Mouse (Mus musculus) heart, adult 11 months (tissue): ENCODE measurements around the gene Jund.

Experiments used
- DNase-seq: peaks from one replicate; pipeline ENCODE4 v3.0.0; 2022

Gene Jund

GRCm38 (mm10) chr8:70698310-70699109 is at the start of gene Jund:
TSS of gene Jund (plus strand) at chr8:70698949.
- peak; percentile 100 for DNase-seq

GRCm38 (mm10) chr8:70649324-70649723 is 49.4 kb upstream of the Jund start:
- peak; percentile 99 for DNase-seq

- peak; percentile 92 for DNase-seq
Measured at GRCm38 (mm10) chr8:70650351-70650750, 48.4 kb upstream of the Jund start.

GRCm38 (mm10) chr8:70653226-70653625 is 45.5 kb upstream of the Jund start:
- DNase-seq = peak; percentile 94

- no peak for DNase-seq
Measured at GRCm38 (mm10) chr8:70654121-70654520, 44.6 kb upstream of the Jund start.

GRCm38 (mm10) chr8:70655469-70655868 is 43.3 kb upstream of the Jund start:
- no peak for DNase-seq

GRCm38 (mm10) chr8:70656193-70656790 is 42.5 kb upstream of the Jund start:
- DNase-seq = no peak

GRCm38 (mm10) chr8:70657214-70657613 is 41.5 kb upstream of the Jund start:
- DNase-seq = no peak

GRCm38 (mm10) chr8:70657739-70658138 is 41.0 kb upstream of the Jund start:
- DNase-seq = no peak

GRCm38 (mm10) chr8:70658897-70659603 is 39.7 kb upstream of the Jund start:
- DNase-seq = no peak

- DNase-seq = peak; percentile 99
Measured at GRCm38 (mm10) chr8:70659604-70660272, 39.0 kb upstream of the Jund start.

GRCm38 (mm10) chr8:70660273-70660725 is 38.5 kb upstream of the Jund start, which contains the start of gene Pgpep1:
TSS of gene Pgpep1 (minus strand) at chr8:70660388.
- DNase-seq = no peak

GRCm38 (mm10) chr8:70663691-70664090 is 35.1 kb upstream of the Jund start:
- DNase-seq = no peak

GRCm38 (mm10) chr8:70664631-70665030 is 34.1 kb upstream of the Jund start:
- no peak for DNase-seq

- no peak for DNase-seq
Measured at GRCm38 (mm10) chr8:70665599-70665998, 33.1 kb upstream of the Jund start.

- DNase-seq = peak; percentile 98
Measured at GRCm38 (mm10) chr8:70667071-70667470, 31.7 kb upstream of the Jund start.

GRCm38 (mm10) chr8:70671615-70672324 is 27.0 kb upstream of the Jund start:
- DNase-seq = peak; percentile 98

- DNase-seq = no peak
Measured at GRCm38 (mm10) chr8:70672325-70673078, 26.2 kb upstream of the Jund start.

- DNase-seq = peak; percentile 100
Measured at GRCm38 (mm10) chr8:70673079-70673856, 25.5 kb upstream of the Jund start, which contains the start of gene Lsm4. TSS of gene Lsm4 (plus strand) at chr8:70673248.

GRCm38 (mm10) chr8:70674109-70674508 is 24.6 kb upstream of the Jund start:
- peak; percentile 96 for DNase-seq

- DNase-seq = peak; percentile 94
Measured at GRCm38 (mm10) chr8:70674716-70675115, 24.0 kb upstream of the Jund start.
